Mouse (Mus musculus) heart, postnatal 10 days (tissue): ENCODE measurements at regions not wholly inside any gene's neighbourhood (a gene's known extent, or its start where the extent isn't known, plus 50 kb on each side); places are given as distances from the start of the nearest gene placed in this dataset.

Experiments used
- DNase-seq, 2 experiments: peaks; one replicate each; pipeline ENCODE4 v3.0.0; 2021
- intact Hi-C: fragments of 180-260 bp; cut with DNase I; formaldehyde crosslinking; loops from one replicate; pipeline ENCODE4 v1.15.1; 2025

DNA sequence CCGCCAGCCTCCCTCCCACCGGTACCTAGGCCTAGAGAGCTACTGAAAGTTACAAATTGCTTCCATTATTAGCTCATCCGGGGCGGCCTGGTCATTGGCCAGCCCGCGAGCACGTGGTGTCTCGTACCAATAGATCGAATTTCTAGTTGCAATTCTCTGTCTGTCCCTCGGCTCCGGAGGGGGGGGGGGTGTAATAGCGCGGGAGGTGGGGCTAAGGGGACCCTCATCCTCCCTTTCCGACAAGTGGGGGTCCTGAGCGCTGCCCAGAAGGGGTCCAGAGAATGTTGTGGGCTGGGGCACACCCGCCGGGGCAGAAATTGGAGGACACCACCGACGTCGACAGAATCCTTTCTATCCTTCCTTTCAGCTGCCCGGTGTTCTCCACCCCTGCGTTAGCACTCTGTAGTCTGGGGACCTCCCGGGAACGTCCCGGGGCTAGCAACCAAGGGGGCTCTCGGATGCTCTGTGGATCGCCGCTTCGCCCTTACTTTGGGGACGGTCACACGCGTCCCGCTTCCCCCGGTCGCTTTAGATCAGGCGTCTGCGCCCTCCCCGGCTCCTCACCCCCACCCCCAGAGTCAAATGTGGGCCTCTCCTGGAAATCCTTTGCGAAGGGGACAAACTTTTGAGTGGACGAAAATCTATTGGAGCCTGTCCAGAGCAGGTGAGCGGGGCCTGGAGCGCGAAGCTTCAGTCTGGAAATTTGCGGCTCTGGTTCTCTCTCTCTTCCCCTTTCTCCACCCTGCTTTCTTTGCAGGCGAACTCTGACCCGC, 64.6 kb downstream of the Smug1 start:
- DNase-seq: no peak

DNA sequence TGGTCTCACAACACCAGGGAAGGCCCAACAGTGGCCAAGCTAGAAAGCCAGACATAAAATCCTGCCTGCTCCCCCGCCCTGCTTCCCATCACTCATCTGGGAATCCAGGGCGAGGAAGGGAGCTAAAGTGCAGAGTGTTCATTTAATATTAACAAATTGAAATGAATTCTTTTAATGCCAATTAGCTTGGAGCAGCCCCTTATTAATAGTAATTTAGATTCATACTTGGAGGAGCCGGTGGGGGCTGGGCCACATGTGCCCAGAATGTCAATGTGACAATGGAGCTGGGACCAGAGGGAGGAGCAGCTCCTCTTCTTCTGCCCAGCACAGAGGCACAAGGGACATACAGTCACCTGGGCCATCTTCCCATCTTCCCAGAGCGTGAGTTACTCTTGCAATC, 66.8 kb downstream of the Smug1 start:
- no peak for DNase-seq

More for the DNA sequence above, 64.6 kb downstream of the Smug1 start:
- intact Hi-C loops: no loop called here

DNA sequence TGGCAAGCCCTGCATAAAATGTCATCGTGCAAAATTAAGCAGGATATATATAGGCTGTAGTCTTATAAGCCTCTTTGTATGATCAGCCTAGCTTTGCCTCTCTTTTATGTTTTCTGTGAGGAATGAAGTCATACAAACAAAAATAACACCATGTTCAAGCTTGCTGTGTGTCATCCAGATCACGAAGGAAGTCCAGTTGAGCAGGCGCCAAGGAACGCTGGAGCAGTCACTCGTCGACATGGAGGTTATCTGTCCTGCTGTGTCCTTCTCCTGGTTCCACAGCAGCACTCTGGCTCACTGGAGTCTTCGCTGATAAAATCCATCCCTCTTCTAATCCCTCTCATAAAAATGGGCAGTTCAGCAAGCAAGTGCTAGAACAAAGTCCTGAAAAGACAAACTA, 72.4 kb downstream of the Smug1 start:
- intact Hi-C loops: no loop called here
- DNase-seq: peak; percentile 75 to 83

More for the DNA sequence above, 66.8 kb downstream of the Smug1 start:
- intact Hi-C loops: no loop called here

DNA sequence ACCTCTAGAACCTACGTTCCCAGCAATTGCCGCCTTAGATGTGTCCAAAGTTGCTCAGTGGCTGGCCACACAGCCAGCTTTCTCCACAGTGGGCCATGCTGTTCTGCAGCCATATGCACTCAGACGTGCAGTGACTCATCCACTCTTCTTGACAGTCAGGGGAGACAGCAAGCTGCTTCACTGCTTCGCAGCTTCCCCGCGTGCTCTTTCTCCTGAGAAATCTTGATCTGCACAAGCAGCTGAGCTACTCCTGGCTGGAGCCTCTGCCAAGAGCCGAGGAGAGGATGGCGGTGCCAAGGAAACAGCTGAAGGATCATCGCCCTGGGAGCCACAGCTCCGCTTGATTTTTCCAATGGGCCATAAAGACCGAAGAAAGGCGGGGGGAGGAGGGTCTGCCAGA, 73.2 kb downstream of the Smug1 start:
- intact Hi-C loops: no loop called here
- peak in 1 of 2 experiments; percentile 27 for DNase-seq

DNA sequence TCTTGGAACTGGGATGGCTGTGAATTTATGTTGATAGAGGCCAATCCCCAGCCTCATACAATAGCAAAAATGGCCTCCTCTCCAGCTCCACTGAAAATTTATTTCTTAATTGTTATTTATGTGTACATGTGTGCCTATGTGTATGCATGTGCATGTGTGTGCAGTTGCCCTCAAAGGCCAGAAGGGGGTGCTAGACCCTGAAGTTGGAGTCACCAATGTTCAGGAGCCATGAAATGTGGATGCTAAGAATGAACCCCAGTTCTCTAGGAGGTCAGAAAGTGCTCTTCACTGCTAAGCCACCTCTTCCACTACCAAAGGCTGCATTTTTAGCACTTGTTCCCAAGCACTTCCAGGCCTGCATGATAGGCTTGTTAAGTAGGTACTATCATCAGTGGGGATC, 73.8 kb downstream of the Hoxc4 start:
- DNase-seq: no peak
- intact Hi-C loops: no loop called here

DNA sequence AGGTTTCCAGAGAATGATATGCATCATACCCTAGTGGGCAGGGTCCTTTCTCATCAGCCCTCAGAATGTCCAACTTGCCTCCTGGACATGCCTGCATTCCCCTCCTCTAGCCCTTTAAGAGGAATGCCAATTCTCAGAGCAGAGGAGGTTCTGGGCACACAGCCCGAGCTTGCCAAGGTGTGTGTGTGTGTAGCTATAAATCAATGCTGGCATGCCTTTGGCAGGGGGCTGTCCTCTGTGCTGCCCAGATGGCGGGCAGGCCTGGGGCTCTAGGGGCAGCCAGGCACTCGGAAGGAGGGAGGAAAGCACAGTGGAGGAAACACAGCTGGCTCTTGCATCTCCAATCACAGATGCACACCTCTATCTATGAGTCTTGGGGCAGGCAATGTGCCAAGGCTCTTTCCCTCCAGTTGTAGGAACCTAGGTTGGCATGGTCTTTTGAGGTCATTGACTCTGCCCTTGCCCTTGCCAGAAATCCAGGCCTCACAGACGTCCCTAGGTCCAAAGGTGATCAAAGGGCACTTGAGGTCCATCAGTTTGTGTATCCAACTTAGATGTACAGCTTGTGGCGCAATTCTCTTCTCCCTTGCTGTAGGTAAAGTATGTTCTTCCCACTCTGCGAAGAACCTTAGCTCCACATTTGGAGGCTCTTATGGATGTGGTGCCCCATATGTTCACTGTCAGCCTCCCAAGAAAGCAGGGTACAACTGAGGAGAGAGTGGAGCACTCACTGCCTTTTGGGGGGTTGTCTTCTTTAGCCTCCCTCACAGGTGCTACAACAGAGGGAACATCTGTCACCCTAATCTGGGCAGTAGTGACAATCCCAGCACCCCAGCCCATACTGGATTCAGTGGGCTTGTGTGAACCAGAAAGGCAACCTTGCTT, 71.8 kb downstream of the Hoxc4 start:
- intact Hi-C loops: no loop called here

DNA sequence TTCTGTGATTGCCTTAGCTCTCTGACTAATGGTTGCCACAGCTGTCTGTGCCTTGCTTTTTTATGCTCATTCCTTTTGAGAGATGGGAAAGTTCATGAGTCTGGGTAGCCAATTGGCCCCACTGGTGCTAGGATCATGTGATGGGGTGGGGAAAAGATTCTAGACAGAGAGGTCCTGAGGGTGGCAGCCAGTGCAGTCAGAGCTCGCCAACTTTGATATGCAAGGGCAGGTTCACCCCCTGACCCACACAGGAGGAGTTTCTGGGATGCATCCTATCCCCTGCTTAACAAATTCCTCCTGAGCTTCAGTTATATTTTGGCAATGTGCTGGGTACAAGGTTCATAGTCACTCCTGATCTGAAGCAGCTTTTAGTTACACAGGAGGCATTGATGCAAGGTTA, 71.1 kb downstream of the Hoxc4 start:
- no peak for DNase-seq
- intact Hi-C loops: no loop called here

More for the DNA sequence above, 71.8 kb downstream of the Hoxc4 start:
- no peak for DNase-seq

DNA sequence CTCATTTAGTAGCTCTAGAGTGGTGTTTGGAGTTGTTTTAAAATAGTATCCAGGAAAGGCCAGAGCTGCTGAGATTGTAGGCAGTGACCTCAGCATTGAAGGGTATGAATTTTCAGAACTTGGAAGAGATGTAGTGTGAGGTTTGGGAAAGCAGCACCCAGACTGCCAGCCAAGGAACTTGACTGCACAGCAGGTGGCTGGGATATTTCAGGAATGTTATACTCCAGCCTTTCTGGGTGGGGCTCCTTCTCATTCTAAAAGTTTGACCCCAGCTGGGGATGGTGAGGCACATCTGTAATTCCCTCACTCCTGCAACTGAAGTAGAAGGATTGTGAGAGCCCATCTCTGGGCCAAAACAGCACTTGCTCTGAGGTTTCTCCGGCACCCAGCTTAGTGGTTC, 70.7 kb downstream of the Hoxc4 start:
- DNase-seq: no peak
- intact Hi-C loops: no loop called here

DNA sequence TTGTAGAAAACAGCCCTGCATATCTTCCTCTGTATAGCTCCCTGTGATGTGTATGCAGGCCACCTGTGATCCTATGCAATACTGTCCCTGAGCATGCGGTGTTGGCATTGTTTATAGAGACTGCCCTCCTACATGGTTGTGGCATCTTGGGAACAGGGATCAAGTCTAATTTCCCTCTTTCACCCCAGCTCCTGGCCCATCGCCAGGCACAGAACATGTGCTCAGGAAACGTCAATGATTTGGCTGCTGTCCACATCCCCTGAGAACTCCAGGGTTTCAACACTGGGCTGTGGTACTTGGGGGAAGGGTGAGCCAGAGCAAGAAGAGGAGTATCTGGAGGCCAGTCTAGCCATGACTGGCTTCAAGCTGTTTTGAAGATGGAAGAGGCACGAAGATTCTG, 68.5 kb downstream of the Hoxc4 start:
- intact Hi-C loops: no loop called here
- DNase-seq: peak; percentile 72 to 74

DNA sequence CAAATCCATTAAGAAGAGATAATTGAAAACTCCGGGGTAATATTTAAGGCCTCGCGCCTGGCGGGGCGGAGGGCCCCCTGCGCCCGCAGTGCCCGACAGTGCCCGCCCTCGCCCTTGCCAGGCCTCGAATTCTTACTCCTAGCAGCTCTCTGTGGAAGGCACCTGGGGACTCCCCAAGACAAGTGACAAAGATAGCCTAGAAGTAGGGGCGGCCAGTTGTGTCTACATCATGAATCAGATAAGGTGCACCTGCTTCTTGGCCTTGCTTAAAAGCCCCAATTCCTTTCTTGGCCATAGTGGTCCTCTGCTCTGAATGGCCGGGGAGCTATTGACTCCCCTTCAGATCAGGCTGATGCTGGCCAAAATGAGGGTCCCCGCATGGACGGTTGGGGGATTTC, 67.9 kb downstream of the Hoxc4 start:
- DNase-seq: no peak

More for the DNA sequence above, 67.9 kb downstream of the Hoxc4 start:
- intact Hi-C loops: no loop called here
